Mouse (Mus musculus) urinary bladder, postnatal 14 days (tissue): ENCODE measurements around the gene Abcd4.

ENCODE experiments used
- DNase-seq: peaks from one replicate; pipeline ENCODE4 v3.0.0; 2021; ENCODE audit warnings: low spot score

Abcd4 gene

GRCm38 (mm10) chr12:84571466-84572340 is 45.5 kb downstream of the Abcd4 start:
- DNase-seq: no peak

- no peak for DNase-seq
These were observed 46.4 kb downstream of the Abcd4 start for GRCm38 (mm10) chr12:84570694-84571415.

- DNase-seq: no peak
These were observed 47.1 kb downstream of the Abcd4 start for GRCm38 (mm10) chr12:84569976-84570693.

- no peak for DNase-seq
These were observed 47.8 kb downstream of the Abcd4 start, which contains the start of gene Vsx2 for GRCm38 (mm10) chr12:84569336-84569970. Gene Vsx2, plus strand, starts transcription at chr12:84569762.

- no peak for DNase-seq
These were observed 49.6 kb downstream of the Abcd4 start for GRCm38 (mm10) chr12:84567576-84567975.

- no peak for DNase-seq
These were observed 54.7 kb downstream of the Abcd4 start for GRCm38 (mm10) chr12:84562558-84562957.

- DNase-seq: no peak
These were observed 62.0 kb downstream of the Abcd4 start for GRCm38 (mm10) chr12:84555218-84555617.
